ENCODE assay signal across 9 mouse cellular contexts in the genomic region with DNA sequence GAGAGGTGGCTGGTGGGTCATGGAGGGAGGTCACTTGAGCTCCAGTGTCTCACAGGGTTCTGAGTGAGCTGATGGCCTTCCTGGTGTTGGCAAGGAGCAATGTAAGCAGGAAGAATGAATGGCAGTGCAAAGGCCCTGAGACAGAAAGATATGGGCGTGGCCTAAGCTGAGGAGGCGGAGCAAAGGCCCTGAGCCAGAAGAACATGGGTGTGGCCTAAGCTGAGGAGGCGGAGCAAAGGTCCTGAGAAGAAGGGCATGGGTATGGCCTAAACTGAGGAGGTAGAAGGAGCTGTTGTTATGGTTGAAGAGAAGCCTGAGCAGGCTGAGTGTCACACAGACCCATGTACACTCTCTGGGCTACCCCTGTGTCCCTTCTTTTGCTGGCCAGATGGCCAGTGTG. TPM values are rescaled to one million over a fixed set of nuclear protein-coding genes. Genes with fewer than 3 reads are reported as not detected.
DNase-seq lines count a peak whose midpoint lies in the region; ATAC-seq and TF ChIP-seq lines count a peak whose summit lies in the region.
"Had no signal": no experiment of that assay in that cellular context is flagged by ENCODE, and none has a peak within 500 bp of the region (broad histone marks: within the 10 kb centered on the region; RNA-seq: fewer than 3 reads in every experiment).

No protein-coding gene starts in this region.

- H3K4me1 ChIP-seq in lung, embryonic 14.5 days (ENCODE audit: insufficient read depth), result peaks cover 52% of the 10 kb centered on the region
- peaks cover 31% of the 10 kb centered on the region for H3K4me1 ChIP-seq in embryonic facial prominence, embryonic 14.5 days (ENCODE audit: control insufficient read depth, insufficient read depth, low read length)
- H3K4me1 ChIP-seq in intestine, embryonic 16.5 days (ENCODE audit: control insufficient read depth, insufficient read depth, low read length), result peaks cover 59% of the 10 kb centered on the region
- H3K4me1 ChIP-seq in midbrain, embryonic 16.5 days (ENCODE audit: control insufficient read depth, insufficient read depth, low read length), result peaks cover 5% of the 10 kb centered on the region; the same call in 1 of the 2 replicates

- peak overlapping the region; percentile 97 for H3K27ac ChIP-seq in lung, embryonic 14.5 days (ENCODE audit: low read depth)
- H3K27ac ChIP-seq in embryonic facial prominence, embryonic 14.5 days (replicated peaks; ENCODE audit: low read depth, low read length), result peak overlapping the region; percentile 57; the same call in 1 of the 2 replicates
- peak overlapping the region; percentile 95 for H3K27ac ChIP-seq in intestine, embryonic 16.5 days (ENCODE audit: low read length)
- peak overlapping the region; percentile 68; the same call in 1 of the 2 replicates for H3K27ac ChIP-seq in midbrain, embryonic 16.5 days (ENCODE audit: low read length)

- H3K9me3 ChIP-seq in lung, embryonic 14.5 days (ENCODE audit: low read depth, low read length), result no peaks in the 10 kb centered on the region
- H3K9me3 ChIP-seq in embryonic facial prominence, embryonic 14.5 days (ENCODE audit: control insufficient read depth, low read length), result no peaks in the 10 kb centered on the region
- no peaks in the 10 kb centered on the region for H3K9me3 ChIP-seq in intestine, embryonic 16.5 days (ENCODE audit: control insufficient read depth, low read length)
- H3K9me3 ChIP-seq in midbrain, embryonic 16.5 days (replicated peaks; ENCODE audit: control insufficient read depth, low read length, poor library complexity, severe bottlenecking), result no peaks in the 10 kb centered on the region
- H3K9me3 ChIP-seq: limb, embryonic 13.5 days had no signal

- no peak overlapping the region for H3K4me2 ChIP-seq in lung, embryonic 14.5 days
- no peak overlapping the region for H3K4me2 ChIP-seq in embryonic facial prominence, embryonic 14.5 days (ENCODE audit: low read depth, low read length)
- no peak overlapping the region for H3K4me2 ChIP-seq in intestine, embryonic 16.5 days (ENCODE audit: low read depth, low read length)
- H3K4me2 ChIP-seq in midbrain, embryonic 16.5 days (ENCODE audit: low read length), result no peak overlapping the region

- H3K4me3 ChIP-seq in lung, embryonic 14.5 days (ENCODE audit: low read depth, low read length), result no peak overlapping the region
- H3K4me3 ChIP-seq in embryonic facial prominence, embryonic 14.5 days (ENCODE audit: low read depth, low read length), result no peak overlapping the region
- no peak overlapping the region for H3K4me3 ChIP-seq in intestine, embryonic 16.5 days (ENCODE audit: low read length)
- no peak overlapping the region for H3K4me3 ChIP-seq in midbrain, embryonic 16.5 days (ENCODE audit: low read depth, low read length)
- H3K4me3 ChIP-seq: limb, embryonic 13.5 days had no signal

- no peaks in the 10 kb centered on the region for H3K27me3 ChIP-seq in lung, embryonic 14.5 days (ENCODE audit: insufficient read depth, low read length)
- H3K27me3 ChIP-seq in embryonic facial prominence, embryonic 14.5 days (replicated peaks; ENCODE audit: control insufficient read depth, insufficient read depth, low read length), result no peaks in the 10 kb centered on the region
- no peaks in the 10 kb centered on the region for H3K27me3 ChIP-seq in intestine, embryonic 16.5 days (replicated peaks; ENCODE audit: control insufficient read depth, insufficient read depth, low read length)
- H3K27me3 ChIP-seq in midbrain, embryonic 16.5 days (ENCODE audit: control insufficient read depth, insufficient read depth, low read depth, low read length), result no peaks in the 10 kb centered on the region

- DNase-seq in lung, embryonic 14.5 days, result peak; percentile 55
- no peak for DNase-seq in lung, adult 18-20 months
- DNase-seq in embryonic facial prominence, embryonic 14.5 days (ENCODE audit: low spot score), result no peak
- DNase-seq in B cell, adult 2 months, result no peak
- DNase-seq in frontal cortex, postnatal 10 days (ENCODE audit: low spot score in 2 of 2), result no peak
- DNase-seq in gastrocnemius, postnatal 25 days, result no peak

- ATAC-seq in lung, embryonic 14.5 days (ENCODE audit: insufficient read depth), result no peak
- no peak for ATAC-seq in embryonic facial prominence, embryonic 14.5 days (ENCODE audit: low read depth)
- ATAC-seq in intestine, embryonic 16.5 days, result no peak
- no peak for ATAC-seq in midbrain, embryonic 16.5 days

- WGBS in lung, embryonic 14.5 days, result 85% methylated on average over 3 of the region's 3 CpGs
- 84% methylated on average over 3 of the region's 3 CpGs for WGBS in embryonic facial prominence, embryonic 14.5 days
- WGBS in intestine, embryonic 16.5 days, result 86% methylated on average over 3 of the region's 3 CpGs
- 92% methylated on average over 3 of the region's 3 CpGs for WGBS in midbrain, embryonic 16.5 days

- H3K9ac ChIP-seq in lung, embryonic 14.5 days, result no peak overlapping the region
- no peak overlapping the region for H3K9ac ChIP-seq in embryonic facial prominence, embryonic 14.5 days (ENCODE audit: low read depth, low read length)
- H3K9ac ChIP-seq in intestine, embryonic 16.5 days (ENCODE audit: low read depth, low read length), result no peak overlapping the region
- H3K9ac ChIP-seq in midbrain, embryonic 16.5 days (ENCODE audit: low read depth, low read length), result no peak overlapping the region

- TF ChIP-seq CTCF in lung, embryonic 14.5 days (IDR thresholded peaks at IDR 0.05; ENCODE audit: low read depth), result no peak

- no peaks in the 10 kb centered on the region for H3K36me3 ChIP-seq in lung, embryonic 14.5 days (ENCODE audit: insufficient read depth)
- no peaks in the 10 kb centered on the region for H3K36me3 ChIP-seq in embryonic facial prominence, embryonic 14.5 days (ENCODE audit: control insufficient read depth, insufficient read depth, low read length)
- H3K36me3 ChIP-seq in intestine, embryonic 16.5 days (ENCODE audit: control insufficient read depth, insufficient read depth, low read length), result no peaks in the 10 kb centered on the region
- H3K36me3 ChIP-seq in midbrain, embryonic 16.5 days (ENCODE audit: control insufficient read depth, insufficient read depth, low read length), result no peaks in the 10 kb centered on the region
- H3K36me3 ChIP-seq: limb, embryonic 13.5 days had no signal

RNA-seq across cellular contexts. Expression of a gene that starts 8.8 kb away (rescaled TPM):
- 93.2 and 101 TPM in 2 replicates for polyA plus RNA-seq in lung, embryonic 14.5 days (2014; fragmentation: Nextera tagmentation; extraction: Ambion mirVana)
- polyA plus RNA-seq in embryonic facial prominence, embryonic 14.5 days (2014; fragmentation: Nextera tagmentation; extraction: Ambion mirVana), result 30.8 and 36.1 TPM in 2 replicates
- 34.5 and 36.1 TPM in 2 replicates for polyA plus RNA-seq in intestine, embryonic 16.5 days (2015; fragmentation: Nextera tagmentation; extraction: Ambion mirVana)
- 11.4 and 13.6 TPM in 2 replicates for polyA plus RNA-seq in midbrain, embryonic 16.5 days (2015; fragmentation: Nextera tagmentation; extraction: Ambion mirVana)
- 10 to 100 TPM in 1 of 2 experiments, 1 to 10 TPM in 1; 9.3 to 10.5 TPM for total RNA-seq in gastrocnemius, postnatal 25 days (2021)

RNA-seq across cellular contexts. Expression of a gene that starts 21.7 kb away (rescaled TPM):
- 0.34 TPM in 1 of 2 replicates, not detected in the other for polyA plus RNA-seq in lung, embryonic 14.5 days (2014; fragmentation: Nextera tagmentation; extraction: Ambion mirVana)
- 0.89 and 1.4 TPM in 2 replicates for polyA plus RNA-seq in embryonic facial prominence, embryonic 14.5 days (2014; fragmentation: Nextera tagmentation; extraction: Ambion mirVana)
- polyA plus RNA-seq in intestine, embryonic 16.5 days (2015; fragmentation: Nextera tagmentation; extraction: Ambion mirVana), result 1,298 and 1,309 TPM in 2 replicates
- not detected in 2 replicates for polyA plus RNA-seq in midbrain, embryonic 16.5 days (2015; fragmentation: Nextera tagmentation; extraction: Ambion mirVana)
- not detected for total RNA-seq in gastrocnemius, postnatal 25 days (2021)

RNA-seq across cellular contexts. Expression of a gene that starts 30.7 kb away (rescaled TPM):
- 7.8 and 8.5 TPM in 2 replicates for polyA plus RNA-seq in lung, embryonic 14.5 days (2014; fragmentation: Nextera tagmentation; extraction: Ambion mirVana)
- 6.1 and 6.3 TPM in 2 replicates for polyA plus RNA-seq in embryonic facial prominence, embryonic 14.5 days (2014; fragmentation: Nextera tagmentation; extraction: Ambion mirVana)
- polyA plus RNA-seq in intestine, embryonic 16.5 days (2015; fragmentation: Nextera tagmentation; extraction: Ambion mirVana), result 5.2 and 6.1 TPM in 2 replicates
- 1.8 and 2.2 TPM in 2 replicates for polyA plus RNA-seq in midbrain, embryonic 16.5 days (2015; fragmentation: Nextera tagmentation; extraction: Ambion mirVana)
- total RNA-seq in gastrocnemius, postnatal 25 days (2021), result 1 to 10 TPM; 6.4 to 7.8 TPM

RNA-seq across cellular contexts. Expression of a gene that starts 43.4 kb away (rescaled TPM):
- polyA plus RNA-seq in lung, embryonic 14.5 days (2014; fragmentation: Nextera tagmentation; extraction: Ambion mirVana), result 50.9 and 57.0 TPM in 2 replicates
- polyA plus RNA-seq in embryonic facial prominence, embryonic 14.5 days (2014; fragmentation: Nextera tagmentation; extraction: Ambion mirVana), result 42.5 and 46.9 TPM in 2 replicates
- polyA plus RNA-seq in intestine, embryonic 16.5 days (2015; fragmentation: Nextera tagmentation; extraction: Ambion mirVana), result 56.3 and 57.4 TPM in 2 replicates
- 46.0 and 46.5 TPM in 2 replicates for polyA plus RNA-seq in midbrain, embryonic 16.5 days (2015; fragmentation: Nextera tagmentation; extraction: Ambion mirVana)
- total RNA-seq in gastrocnemius, postnatal 25 days (2021), result 10 to 100 TPM; 33.5 to 34.2 TPM

Comparison
In these comparisons a context has a peak if more than half of its experiments do, and no peak if none do; other contexts are left out.
1. RNA of a gene that starts 21.7 kb away (polyA plus RNA-seq): 1,298 to 1,309 TPM in intestine, embryonic 16.5 days; 0.89 to 1.4 TPM in embryonic facial prominence, embryonic 14.5 days, 0.34 TPM in lung, embryonic 14.5 days and not detected in midbrain, embryonic 16.5 days; every median in the first group is over 100 times any median in the second.
2. Peak in every context shown above with its lines, with median percentiles within 50 percentile points of each other: H3K27ac ChIP-seq.